Mouse (Mus musculus): ENCODE measurements around the gene Prss58.

DNA sequence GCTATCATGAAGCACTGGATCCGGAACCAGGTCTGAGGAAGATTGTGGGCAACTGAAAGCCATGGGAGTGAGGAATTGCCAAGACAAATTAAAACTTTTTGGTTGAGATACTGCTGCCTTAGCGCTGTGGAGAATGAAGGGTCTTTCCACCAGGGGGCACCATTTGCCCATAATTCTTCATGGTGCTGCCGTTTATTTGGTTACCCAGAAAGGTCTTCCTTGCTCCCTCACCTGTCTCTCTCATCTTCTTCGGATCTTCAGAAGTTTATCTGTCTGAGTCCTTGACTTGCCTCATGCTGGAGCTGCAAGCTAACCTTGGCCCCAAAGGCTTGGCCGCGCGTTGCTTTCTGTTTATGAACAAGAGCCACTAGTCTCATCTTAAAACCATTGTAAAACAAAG lies 6.6 kb downstream of the Prss58 start:
- no peak for TF ChIP-seq HCFC1 (IDR thresholded peaks at IDR 0.05; ENCODE audit: borderline replicate concordance, insufficient read depth, low read length)
- no peak for TF ChIP-seq ZNF384 (IDR thresholded peaks at IDR 0.05; ENCODE audit: low read depth, low read length)
- TF ChIP-seq MAFK (IDR thresholded peaks at IDR 0.05; ENCODE audit: insufficient read depth, low read depth, low read length) = no peak
